Mouse (Mus musculus): ENCODE results near the gene Prr7. TPM values are rescaled to one million over a fixed set of nuclear protein-coding genes. Genes with fewer than 3 reads are reported as not detected.

Gene Prr7
- polyA plus RNA-seq, 1 experiment from 2014 or later: 6.7 TPM

DNA sequence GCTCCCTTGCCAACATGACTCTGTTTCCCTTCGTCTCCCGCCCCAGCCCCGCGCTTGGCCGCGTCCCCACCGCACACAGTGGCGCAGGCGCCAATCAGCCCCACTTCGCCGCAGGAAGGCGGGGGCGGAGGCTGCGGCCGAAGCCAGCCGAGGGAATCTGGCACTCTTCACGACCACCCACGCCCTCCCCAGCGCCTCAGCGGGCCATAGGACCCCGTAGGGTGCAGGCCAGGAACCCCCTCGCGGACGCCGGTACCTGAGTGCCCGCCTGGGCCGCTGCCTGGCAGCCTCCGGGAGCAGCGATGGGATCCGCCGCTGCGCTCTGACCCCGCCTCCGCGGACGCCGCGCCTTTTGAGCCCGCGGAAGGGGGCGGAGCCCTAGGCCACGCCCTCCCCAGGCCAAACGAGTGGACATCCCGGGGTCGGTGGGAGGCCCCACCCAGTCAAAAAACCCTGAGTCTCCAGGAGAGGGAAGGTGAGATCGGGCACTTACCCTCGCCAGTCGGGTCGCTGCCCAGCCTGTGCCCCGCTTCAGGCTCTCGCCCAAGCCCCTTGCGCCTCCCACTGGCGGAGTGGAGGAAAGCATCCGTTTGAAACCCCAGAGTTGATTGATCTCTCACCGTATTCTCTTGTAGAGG, 49.2 kb downstream of the Prr7 start, which contains the start of gene Pdlim7:
Gene Pdlim7, minus strand, starts transcription at position 566 of the 638 bp plus-strand sequence.
- Histone ChIP-seq H3K4me3 (ENCODE audit: low read depth, low read length) (peak within 1 kb of the TSS; percentile 75), H3K36me3 (ENCODE audit: control insufficient read depth, insufficient read depth, low read length) (peaks cover 14% of the 10 kb centered on the region), H3K4me1 (ENCODE audit: control insufficient read depth, insufficient read depth, low read length) (peaks cover 25% of the 10 kb centered on the region), H3K9ac (ENCODE audit: low read length) (peak within 1 kb of the TSS; percentile 84), H3K4me2 (ENCODE audit: low read length) (peak within 1 kb of the TSS; percentile 96), H3K27me3 (replicated peaks; ENCODE audit: control insufficient read depth, insufficient read depth, low read length) (no peaks in the 10 kb centered on the region), H3K9me3 (replicated peaks; ENCODE audit: control insufficient read depth, low read length) (no peaks in the 10 kb centered on the region), H3K27ac (ENCODE audit: low read depth, low read length) (peak within 1 kb of the TSS; percentile 86; the same call in 1 of the 2 replicates)
- DNase-seq (ENCODE audit: low spot score): peak; percentile 84
- under 1% methylated on average over 55 of the region's 55 CpGs for WGBS
- peak; percentile 76 for ATAC-seq

DNA sequence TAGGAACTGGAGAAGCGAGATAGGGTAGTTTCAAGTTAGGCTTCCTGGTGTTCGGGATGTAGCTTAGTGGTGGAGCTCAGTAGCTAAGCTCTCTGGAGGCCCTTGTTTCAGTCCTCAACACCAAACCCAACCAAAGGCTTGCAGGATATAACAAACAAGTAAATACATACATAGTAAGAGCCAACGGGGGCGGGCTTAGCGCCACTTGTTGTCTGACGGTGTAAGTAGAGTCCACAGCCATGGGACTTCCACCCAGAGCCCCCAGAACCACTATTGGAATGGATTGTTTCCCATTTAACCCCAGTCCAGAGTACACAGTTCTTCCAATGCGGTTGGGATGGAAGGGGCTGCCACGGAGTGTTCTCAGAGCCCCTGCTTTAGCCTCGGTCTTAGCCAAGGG, 49.8 kb downstream of the Prr7 start:
- ATAC-seq: no peak

DNA sequence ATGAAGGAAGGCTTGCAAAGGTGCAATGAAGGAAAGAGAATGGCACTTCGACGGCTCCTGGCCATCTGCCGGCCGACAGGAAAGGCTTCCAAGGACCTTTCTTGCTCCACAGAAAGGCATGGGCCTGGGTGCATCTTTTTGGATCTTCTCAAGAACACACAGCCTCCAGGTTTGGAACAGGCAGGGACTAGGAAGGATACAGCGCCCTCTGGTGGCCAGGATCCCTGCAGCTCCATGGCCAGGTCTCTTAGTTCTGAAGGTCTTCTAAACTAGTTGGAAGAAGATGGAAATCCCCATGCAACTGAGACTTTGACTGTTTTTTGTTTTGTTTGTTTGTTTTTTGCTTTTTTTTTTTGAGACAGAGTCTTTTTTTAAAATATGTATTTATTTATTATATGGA, 52.9 kb downstream of the Prr7 start:
- no peaks in the 10 kb centered on the region for H3K9me3 ChIP-seq (replicated peaks; ENCODE audit: control insufficient read depth, low read length)
- H3K27me3 ChIP-seq (replicated peaks; ENCODE audit: control insufficient read depth, insufficient read depth, low read length): no peaks in the 10 kb centered on the region
- no peak overlapping the region for H3K27ac ChIP-seq (ENCODE audit: low read depth, low read length)
- no peak overlapping the region for H3K9ac ChIP-seq (ENCODE audit: low read length)
- H3K4me3 ChIP-seq (ENCODE audit: low read depth, low read length): no peak overlapping the region
- 0 out of 2 replicates have a peak, but pooled peaks have one; percentile 35 for ATAC-seq
- DNase-seq (ENCODE audit: low spot score): peak; percentile 91
- H3K4me1 ChIP-seq (ENCODE audit: control insufficient read depth, insufficient read depth, low read length): peaks cover 6% of the 10 kb centered on the region
- no peaks in the 10 kb centered on the region for H3K36me3 ChIP-seq (ENCODE audit: control insufficient read depth, insufficient read depth, low read length)
- 8% methylated on average over 5 of the region's 5 CpGs for WGBS
- H3K4me2 ChIP-seq (ENCODE audit: low read length): no peak overlapping the region

More for the DNA sequence above, 49.8 kb downstream of the Prr7 start:
- Histone ChIP-seq H3K9ac (ENCODE audit: low read length) (peak overlapping the region; percentile 84; the same call in 1 of the 2 replicates), H3K4me3 (ENCODE audit: low read depth, low read length) (peak overlapping the region; percentile 75), H3K27ac (ENCODE audit: low read depth, low read length) (no peak overlapping the region), H3K4me1 (ENCODE audit: control insufficient read depth, insufficient read depth, low read length) (peaks cover 25% of the 10 kb centered on the region), H3K4me2 (ENCODE audit: low read length) (peak overlapping the region; percentile 96), H3K9me3 (replicated peaks; ENCODE audit: control insufficient read depth, low read length) (no peaks in the 10 kb centered on the region), H3K27me3 (replicated peaks; ENCODE audit: control insufficient read depth, insufficient read depth, low read length) (no peaks in the 10 kb centered on the region), H3K36me3 (ENCODE audit: control insufficient read depth, insufficient read depth, low read length) (peaks cover 8% of the 10 kb centered on the region; the same call in 1 of the 2 replicates)
- DNase-seq (ENCODE audit: low spot score): no peak
- 30% methylated on average over 9 of the region's 9 CpGs for WGBS

DNA sequence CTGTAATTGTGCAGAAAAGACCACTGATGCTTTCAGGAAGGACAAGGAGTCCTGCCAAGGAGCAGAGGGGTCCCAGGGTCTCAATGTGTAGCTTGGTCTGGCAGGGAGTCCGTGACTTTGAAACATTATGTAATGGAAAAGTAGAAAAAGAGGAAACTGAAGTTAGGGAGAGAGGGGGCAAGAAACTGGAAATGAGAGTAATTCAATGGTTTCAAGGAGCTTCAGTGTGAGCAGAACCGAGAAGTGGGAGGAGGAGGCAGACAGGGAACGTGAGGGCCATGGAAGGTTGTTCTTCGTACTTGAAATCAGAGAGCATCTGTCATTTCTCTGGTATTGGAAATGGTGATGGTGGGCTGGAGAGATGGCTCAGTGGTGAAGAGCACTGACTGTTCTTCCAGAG, 55.5 kb downstream of the Prr7 start:
- DNase-seq (ENCODE audit: low spot score): no peak

DNA sequence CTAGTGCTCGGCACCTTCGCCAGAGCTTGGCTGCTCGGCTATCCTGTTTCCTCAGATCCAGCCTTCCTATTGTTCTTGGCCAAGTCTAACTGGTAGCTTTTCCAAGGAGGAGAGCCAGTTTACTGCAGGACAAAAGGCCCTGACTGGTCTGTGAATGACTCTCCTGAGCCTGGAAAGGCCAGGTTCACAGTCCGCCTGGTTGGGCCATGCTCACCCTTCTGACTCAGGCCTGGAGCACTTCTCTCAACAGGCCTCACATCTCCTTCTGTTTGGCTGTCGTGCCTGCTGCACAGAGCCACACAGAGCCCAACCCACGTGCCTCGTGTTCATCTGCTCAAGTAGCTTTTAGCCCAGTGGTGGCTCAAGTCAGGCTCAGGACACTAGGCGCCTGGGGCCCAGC, 58.7 kb downstream of the Prr7 start:
- WGBS: 54% methylated on average over 8 of the region's 8 CpGs
- H3K9me3 ChIP-seq (replicated peaks; ENCODE audit: control insufficient read depth, low read length): no peaks in the 10 kb centered on the region
- H3K27ac ChIP-seq (ENCODE audit: low read depth, low read length): no peak overlapping the region
- no peak overlapping the region for H3K9ac ChIP-seq (ENCODE audit: low read length)
- H3K27me3 ChIP-seq (replicated peaks; ENCODE audit: control insufficient read depth, insufficient read depth, low read length): no peaks in the 10 kb centered on the region
- H3K36me3 ChIP-seq (ENCODE audit: control insufficient read depth, insufficient read depth, low read length): 0 out of 2 replicates have a peak, but pooled peaks cover 4% of the 10 kb centered on the region
- H3K4me3 ChIP-seq (ENCODE audit: low read depth, low read length): no peak overlapping the region
- ATAC-seq: no peak
- no peak for DNase-seq (ENCODE audit: low spot score)
- no peak overlapping the region for H3K4me2 ChIP-seq (ENCODE audit: low read length)
- H3K4me1 ChIP-seq (ENCODE audit: control insufficient read depth, insufficient read depth, low read length): no peaks in the 10 kb centered on the region

More for the DNA sequence above, 55.5 kb downstream of the Prr7 start:
- 81% methylated on average over 4 of the region's 4 CpGs for WGBS
- Histone ChIP-seq H3K9ac (ENCODE audit: low read length) (no peak overlapping the region), H3K27ac (ENCODE audit: low read depth, low read length) (no peak overlapping the region), H3K27me3 (replicated peaks; ENCODE audit: control insufficient read depth, insufficient read depth, low read length) (no peaks in the 10 kb centered on the region), H3K4me3 (ENCODE audit: low read depth, low read length) (no peak overlapping the region), H3K36me3 (ENCODE audit: control insufficient read depth, insufficient read depth, low read length) (0 out of 2 replicates have a peak, but pooled peaks cover 4% of the 10 kb centered on the region), H3K9me3 (replicated peaks; ENCODE audit: control insufficient read depth, low read length) (no peaks in the 10 kb centered on the region), H3K4me1 (ENCODE audit: control insufficient read depth, insufficient read depth, low read length) (no peaks in the 10 kb centered on the region), H3K4me2 (ENCODE audit: low read length) (no peak overlapping the region)
- ATAC-seq: no peak

Small RNAs within 50 kb of the gene (microRNA-seq; reads per million reads assigned to microRNA genes)
- gene Mir6943 (not detected), gene Mir6944 (41.4 reads per million, percentile 46 among the genes with 10 or more reads in this experiment), gene Mir6945 (0.40 reads per million)

Other genes with a start within 250 kb of the Prr7 start
- gene Prelid1, start 143.8 kb upstream of the Prr7 start, polyA plus RNA-seq (2014; fragmentation: Nextera tagmentation; extraction: Ambion mirVana): 360 and 415 TPM in 2 replicates
- gene Rab24, start 142.3 kb upstream of the Prr7 start, polyA plus RNA-seq (2014; fragmentation: Nextera tagmentation; extraction: Ambion mirVana): 94.2 and 104 TPM in 2 replicates
- 33.2 and 37.1 TPM in 2 replicates for gene Mxd3, start 134.4 kb upstream of the Prr7 start, polyA plus RNA-seq (2014; fragmentation: Nextera tagmentation; extraction: Ambion mirVana)
- gene Lman2, start 101.5 kb upstream of the Prr7 start, polyA plus RNA-seq (2014; fragmentation: Nextera tagmentation; extraction: Ambion mirVana): 45.0 and 52.0 TPM in 2 replicates
- 0.66 and 0.75 TPM in 2 replicates for gene Rgs14, start 94.5 kb upstream of the Prr7 start, polyA plus RNA-seq (2014; fragmentation: Nextera tagmentation; extraction: Ambion mirVana)
- not detected in 2 replicates for gene Slc34a1, start 66.1 kb upstream of the Prr7 start, polyA plus RNA-seq (2014; fragmentation: Nextera tagmentation; extraction: Ambion mirVana)
- 0.71 and 1.0 TPM in 2 replicates for gene Pfn3, start 49.0 kb upstream of the Prr7 start, polyA plus RNA-seq (2014; fragmentation: Nextera tagmentation; extraction: Ambion mirVana)
- gene F12, start 37.5 kb upstream of the Prr7 start, polyA plus RNA-seq (2014; fragmentation: Nextera tagmentation; extraction: Ambion mirVana): not detected in 2 replicates
- gene Grk6, start 19.2 kb upstream of the Prr7 start, polyA plus RNA-seq (2014; fragmentation: Nextera tagmentation; extraction: Ambion mirVana): 25.0 and 28.9 TPM in 2 replicates
- gene Dbn1, start 23.8 kb downstream of the Prr7 start, polyA plus RNA-seq (2014; fragmentation: Nextera tagmentation; extraction: Ambion mirVana): 396 and 523 TPM in 2 replicates
- gene Pdlim7, start 49.4 kb downstream of the Prr7 start, polyA plus RNA-seq (2014; fragmentation: Nextera tagmentation; extraction: Ambion mirVana): 124 and 127 TPM in 2 replicates
- gene Dok3, start 65.0 kb downstream of the Prr7 start, polyA plus RNA-seq (2014; fragmentation: Nextera tagmentation; extraction: Ambion mirVana): 1.4 and 2.9 TPM in 2 replicates
- gene Ddx41, start 72.4 kb downstream of the Prr7 start, polyA plus RNA-seq (2014; fragmentation: Nextera tagmentation; extraction: Ambion mirVana): 72.0 and 75.7 TPM in 2 replicates
- gene Fam193b, start 106.9 kb downstream of the Prr7 start, polyA plus RNA-seq (2014; fragmentation: Nextera tagmentation; extraction: Ambion mirVana): 34.3 and 42.5 TPM in 2 replicates
- 66.6 and 70.4 TPM in 2 replicates for gene Tmed9, start 109.5 kb downstream of the Prr7 start, polyA plus RNA-seq (2014; fragmentation: Nextera tagmentation; extraction: Ambion mirVana)
- gene B4galt7, start 135.6 kb downstream of the Prr7 start, polyA plus RNA-seq (2014; fragmentation: Nextera tagmentation; extraction: Ambion mirVana): 10.4 and 12.2 TPM in 2 replicates
- gene Caml, start 158.7 kb downstream of the Prr7 start, polyA plus RNA-seq (2014; fragmentation: Nextera tagmentation; extraction: Ambion mirVana): 92.9 and 105 TPM in 2 replicates
- 25.4 and 29.9 TPM in 2 replicates for gene Ddx46, start 170.8 kb downstream of the Prr7 start, polyA plus RNA-seq (2014; fragmentation: Nextera tagmentation; extraction: Ambion mirVana)
- gene B230219D22Rik, start 228.9 kb downstream of the Prr7 start, polyA plus RNA-seq (2014; fragmentation: Nextera tagmentation; extraction: Ambion mirVana): 56.4 and 61.4 TPM in 2 replicates

Data from forebrain, embryonic 14.5 days (tissue).